Mouse (Mus musculus) spleen, adult 18-20 months (tissue): Measurements from ENCODE around the gene Tceal8.
"Not testable (repeated sequence)": the region's sequence is repeated elsewhere in the genome, so short reads cannot be mapped to it uniquely, and the experiment has no call there.

Experiments used
- DNase-seq, 2 experiments: peaks; one replicate each; pipeline ENCODE4 v3.0.0; 2022; ENCODE audit warnings: mixed read lengths in 2 of 2

Tceal8 gene

GRCm38 (mm10) chrX:136172118-136172551 is at the start of gene Tceal8:
Tceal8 (minus strand) TSS chrX:136172342.
- peak; percentile 13 to 20 for DNase-seq

DNA sequence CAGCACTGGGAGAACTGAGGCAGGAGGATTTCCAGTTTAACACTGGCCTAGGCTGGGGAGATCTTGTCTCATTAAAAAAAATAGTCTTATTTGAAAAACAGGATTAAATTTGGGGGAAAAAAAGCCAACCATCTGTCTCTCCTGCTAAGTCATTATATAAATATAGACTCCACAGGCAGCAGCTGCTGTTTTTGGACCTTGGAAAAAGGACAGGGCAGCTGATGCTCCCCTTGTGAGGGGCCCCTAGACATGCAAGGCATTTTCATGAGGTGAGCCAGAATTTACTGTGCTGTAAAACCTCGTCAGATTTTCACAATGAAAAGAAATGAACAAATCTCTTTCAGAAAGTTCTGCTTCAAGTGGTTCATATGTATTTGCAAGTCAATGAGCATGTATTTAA is 44.2 kb upstream of the Tceal8 start:
- no peak for DNase-seq

- not testable (repeated sequence) for DNase-seq
Observed at GRCm38 (mm10) chrX:136214729-136215677, 42.9 kb upstream of the Tceal8 start, which contains the start of the genes Tceal7 and Bex1. Tceal7 (plus strand) TSS chrX:136214779. Bex1 (minus strand) TSS chrX:136215513.

DNA sequence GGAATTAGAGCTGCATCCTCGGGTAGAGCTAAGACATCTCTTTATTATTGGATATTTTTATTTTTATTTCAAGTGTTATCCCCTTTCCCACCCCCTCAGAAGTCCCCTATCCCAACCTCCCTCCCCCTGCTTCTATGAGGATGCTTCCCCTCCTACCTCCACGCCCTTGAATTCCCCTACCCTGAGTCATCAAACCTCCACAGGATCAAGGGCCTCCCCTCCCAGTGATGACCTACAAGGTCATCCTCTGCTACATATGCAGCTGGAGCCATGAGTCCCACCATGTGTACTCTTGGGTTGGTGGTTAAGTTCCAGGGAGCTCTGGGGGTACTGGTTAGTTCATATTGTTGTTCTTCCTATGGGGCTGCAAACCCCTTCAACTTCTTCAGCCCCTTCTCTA is 41.3 kb upstream of the Tceal8 start:
- no peak for DNase-seq

DNA sequence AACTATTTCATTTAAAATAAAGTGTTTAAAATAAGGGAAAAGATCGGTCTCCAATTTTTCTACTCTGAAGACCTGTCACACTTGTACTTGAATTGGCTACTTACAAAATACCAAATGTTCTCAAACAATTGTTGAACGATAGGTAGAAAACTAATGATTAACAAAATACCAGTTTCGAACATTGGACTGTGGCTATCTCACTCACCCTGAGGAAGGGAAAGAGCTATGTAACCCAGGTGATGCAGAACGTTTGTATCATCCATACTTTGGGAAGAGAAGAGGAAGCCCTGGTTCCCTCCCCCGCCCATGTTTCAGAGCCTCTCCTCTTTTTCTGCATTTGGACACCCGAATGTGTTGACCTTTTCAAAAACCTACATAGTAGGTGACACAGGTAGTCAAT is 32.3 kb upstream of the Tceal8 start:
- no peak for DNase-seq

DNA sequence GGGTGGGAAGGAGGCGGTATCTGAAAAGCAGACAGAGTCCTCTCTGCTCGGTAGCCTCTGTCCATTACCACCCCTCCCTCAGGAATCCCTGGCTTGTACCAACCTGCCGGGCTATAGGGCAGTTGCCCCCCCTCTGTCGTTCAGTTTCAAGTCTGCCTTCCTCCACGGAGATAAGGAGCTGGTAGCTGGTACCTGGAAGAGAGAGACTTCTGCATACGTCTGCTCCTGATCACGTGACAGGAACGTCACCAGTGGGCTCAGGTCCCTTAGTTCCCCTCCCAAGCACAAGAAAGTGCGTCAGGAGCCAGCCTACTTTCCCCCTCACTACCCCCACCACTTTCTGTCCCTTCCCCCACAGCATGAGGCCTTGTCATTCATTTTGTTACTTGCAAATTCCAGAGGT is 31.5 kb upstream of the Tceal8 start, which contains the start of gene Tceal5:
Gene Tceal5 (minus strand): TSS at position 213 of the 403 bp plus-strand sequence.
- DNase-seq = no peak

GRCm38 (mm10) chrX:136203257-136203656 is 31.1 kb upstream of the Tceal8 start:
- no peak for DNase-seq

- peak in 1 of 2 experiments; percentile 16 for DNase-seq
Observed at GRCm38 (mm10) chrX:136196873-136197272, 24.7 kb upstream of the Tceal8 start.

DNA sequence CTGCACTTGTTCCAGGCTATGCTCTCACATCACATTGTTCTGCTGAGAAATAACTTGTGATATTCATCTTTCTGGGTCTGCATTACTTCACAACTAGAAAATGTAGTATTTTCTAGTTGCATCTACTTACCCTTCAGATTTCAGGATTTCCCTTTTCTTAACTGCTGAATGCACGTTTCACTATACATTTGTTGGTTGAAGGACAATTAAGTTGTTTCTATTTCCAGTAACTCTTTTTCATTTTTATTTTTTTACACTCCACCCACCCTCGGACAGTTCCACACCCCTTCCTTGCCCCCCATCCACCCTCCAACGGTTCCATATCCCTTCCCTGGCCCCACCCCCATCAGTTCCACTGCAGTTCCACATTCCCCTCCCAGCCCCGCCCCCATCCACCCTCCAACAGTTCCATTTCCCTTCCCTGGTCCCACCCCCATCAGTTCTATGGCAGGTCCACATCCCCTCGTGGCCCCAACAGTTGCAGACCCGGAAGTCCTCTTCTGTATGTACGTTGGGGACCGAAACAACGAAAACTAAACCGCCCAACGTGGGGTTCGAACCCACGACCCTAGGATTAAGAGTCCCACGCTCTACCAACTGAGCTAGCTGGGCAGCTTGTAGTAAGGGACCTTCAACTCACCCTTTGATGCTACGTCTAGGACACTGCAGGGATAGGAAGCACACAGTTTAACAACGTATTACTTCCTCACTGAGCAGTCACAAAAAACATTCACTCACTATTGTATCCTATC is 23.2 kb upstream of the Tceal8 start:
- no peak for DNase-seq

DNA sequence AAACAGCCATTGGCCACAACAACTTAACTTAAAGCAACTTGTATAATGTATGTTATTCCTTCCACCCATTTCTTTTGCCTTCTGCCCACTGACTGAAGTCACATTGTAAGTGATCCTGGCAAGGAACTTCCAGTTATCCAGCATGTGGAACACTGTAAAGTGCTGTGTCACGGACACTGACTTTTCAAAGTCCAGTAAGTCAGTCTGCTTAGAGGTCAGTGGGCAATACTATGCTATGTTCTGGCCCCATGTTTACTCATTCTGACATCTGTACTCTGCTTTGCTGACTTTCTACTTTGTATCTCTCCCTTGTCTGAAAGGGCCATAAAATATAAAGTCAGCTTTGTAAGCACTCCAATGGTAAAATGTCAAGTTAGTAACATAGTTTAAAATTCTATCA is 11.0 kb upstream of the Tceal8 start:
- no peak for DNase-seq

- DNase-seq = no peak
Observed at GRCm38 (mm10) chrX:136180897-136181553, 8.9 kb upstream of the Tceal8 start.

GRCm38 (mm10) chrX:136172786-136173185 is 644 bp upstream of the Tceal8 start:
- no peak for DNase-seq

GRCm38 (mm10) chrX:136171189-136172117 is 689 bp downstream of the Tceal8 start:
- no peak for DNase-seq

GRCm38 (mm10) chrX:136170625-136171024 is 1.5 kb downstream of the Tceal8 start:
- no peak for DNase-seq

- DNase-seq = no peak
Observed at GRCm38 (mm10) chrX:136144195-136144594, 27.9 kb downstream of the Tceal8 start.

GRCm38 (mm10) chrX:136143711-136144110 is 28.4 kb downstream of the Tceal8 start:
- no peak for DNase-seq

- no peak for DNase-seq
Observed at GRCm38 (mm10) chrX:136141385-136141784, 30.8 kb downstream of the Tceal8 start.

DNA sequence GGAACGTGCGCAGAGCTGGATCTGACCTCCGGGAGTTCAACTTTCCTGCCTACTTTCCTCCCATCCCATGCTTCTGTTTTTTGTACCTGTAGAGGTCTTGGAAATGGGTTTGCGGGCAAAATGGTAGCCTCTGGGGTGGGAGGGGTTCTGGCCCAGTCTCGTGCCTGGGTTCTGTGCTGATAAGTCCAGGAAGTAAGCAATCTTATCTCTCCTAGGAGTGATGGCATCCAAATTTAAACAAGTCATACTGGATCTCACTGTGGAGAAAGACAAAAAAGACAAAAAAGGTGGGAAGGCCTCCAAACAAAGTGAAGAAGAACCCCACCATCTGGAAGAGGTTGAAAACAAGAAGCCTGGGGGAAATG is 32.5 kb downstream of the Tceal8 start:
- DNase-seq = not testable (repeated sequence)

GRCm38 (mm10) chrX:136138827-136139639 is 33.1 kb downstream of the Tceal8 start, which contains the start of gene Bex4:
Bex4 (plus strand) TSS chrX:136138996.
- DNase-seq = not testable (repeated sequence)

DNA sequence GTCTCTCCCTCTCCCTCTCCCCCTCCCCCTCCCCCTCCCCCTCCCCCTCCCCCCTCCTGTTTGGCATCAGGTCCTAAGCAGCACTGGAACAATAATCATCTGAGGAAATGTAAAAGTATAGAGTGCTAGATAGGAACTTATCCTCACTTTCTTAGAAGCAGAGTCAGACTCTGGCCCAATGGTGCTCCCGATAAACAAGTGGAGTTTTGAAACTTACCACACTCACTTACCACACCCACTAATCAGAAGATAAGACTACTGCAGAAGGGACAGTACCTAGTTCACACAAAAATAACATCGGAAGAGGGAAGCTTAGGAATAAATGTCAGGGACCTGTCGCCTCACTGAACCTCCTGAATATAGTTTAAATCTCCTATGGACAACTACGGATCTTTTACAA is 36.6 kb downstream of the Tceal8 start:
- DNase-seq = no peak

DNA sequence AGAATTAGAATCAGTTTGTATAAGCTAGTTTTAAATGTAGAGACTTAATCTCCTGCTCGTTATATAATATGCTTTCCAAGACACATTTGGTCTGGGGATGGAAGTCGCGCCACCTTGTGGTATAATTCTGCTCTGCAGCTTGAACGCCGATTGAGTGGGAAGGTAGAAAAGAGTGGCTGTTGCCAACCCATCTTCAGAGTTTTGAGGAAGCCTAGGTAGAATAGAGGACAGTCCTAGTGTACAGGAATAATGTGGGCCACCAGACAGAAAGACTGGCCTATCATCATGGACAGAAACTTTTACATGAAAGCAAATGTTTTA is 44.4 kb downstream of the Tceal8 start:
- peak in 1 of 2 experiments; percentile 21 for DNase-seq
